ENCODE assay signal across 13 mouse cellular contexts in the genomic region with DNA sequence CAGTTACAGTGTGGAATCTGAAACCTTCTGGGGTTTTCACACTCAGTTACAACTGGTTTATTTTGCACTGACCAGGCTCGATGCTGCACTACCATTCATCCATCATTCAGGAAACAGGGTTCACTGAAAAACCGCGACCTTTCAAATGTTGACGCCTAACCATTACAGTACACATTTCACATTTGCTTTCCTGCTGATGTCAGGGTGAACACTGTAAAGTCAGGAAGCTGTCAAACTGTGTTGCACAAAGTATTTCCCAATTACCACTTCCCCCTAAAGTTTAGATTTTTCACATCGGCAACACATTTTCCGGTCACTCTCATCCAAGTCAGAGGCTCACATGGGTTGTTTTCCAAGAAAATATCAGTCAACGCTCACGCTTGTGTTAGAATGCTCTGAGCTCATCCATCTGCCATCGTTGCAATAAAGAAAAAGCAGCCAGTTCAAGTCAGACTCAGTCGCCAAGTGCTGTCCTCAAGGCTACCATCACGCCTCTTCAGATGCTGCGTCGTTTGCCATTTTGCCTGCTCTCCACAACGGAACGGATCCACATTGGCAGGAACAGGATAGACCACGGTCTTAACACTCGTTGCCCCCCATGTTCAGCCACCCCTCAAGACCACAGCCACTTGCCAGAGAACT. TPM values are rescaled to one million over a fixed set of nuclear protein-coding genes. Genes with fewer than 3 reads are reported as not detected.
A peak's percentile ranks its signal among the peaks of the same experiment; 100 is the strongest.
DNase-seq lines count a peak whose midpoint lies in the region; ATAC-seq lines count a peak whose summit lies in the region.
"Had no signal": no experiment of that assay in that cellular context is flagged by ENCODE, and none has a peak within 500 bp of the region (broad histone marks: within the 10 kb centered on the region; RNA-seq: fewer than 3 reads in every experiment).

No protein-coding gene starts in this region.

- peak; percentile 4 for DNase-seq in kidney, postnatal 14 days
- DNase-seq in kidney, postnatal 25 days: no peak
- peak; percentile 45 for DNase-seq in embryo, embryonic 10.5 days (ENCODE audit: low spot score)
- no peak for DNase-seq in adipocyte (ENCODE audit: low spot score)
- DNase-seq in adrenal gland, postnatal 4 days (ENCODE audit: low spot score in 2 of 2): no peak
- DNase-seq: adrenal gland, adult 8-10 months; cerebellum, postnatal 36 days; layer of hippocampus, postnatal 36 days had no signal

- ATAC-seq in hematopoietic stem cell, adult 5-6 weeks (replicated peaks in 1 of 2; ENCODE audit: insufficient read depth in 1 of 2, low FRiP score in 2 of 2, low TSS enrichment in 1 of 2, low read depth in 1 of 2, poor library complexity in 2 of 2, severe bottlenecking in 2 of 2): peak; percentile 54 to 78
- ATAC-seq in megakaryocyte progenitor cell, adult 5-6 weeks (replicated peaks; ENCODE audit: poor library complexity): peak; percentile 75
- ATAC-seq: Patski had no signal

RNA-seq across cellular contexts. Expression of gene Ppp1r3g, which starts 8.7 kb away (rescaled TPM):
- total RNA-seq in hematopoietic stem cell, adult 5-6 weeks (2017): not detected in 2 replicates
- total RNA-seq in megakaryocyte progenitor cell, adult 5-6 weeks (2015): not detected in 2 replicates
- 0.24 TPM in 1 of 2 replicates, not detected in the other for total RNA-seq in megakaryocyte progenitor cell, adult 5-6 weeks (2017)
- total RNA-seq in adrenal gland, postnatal 4 days (2021): under 1 TPM; 0.20 to 0.51 TPM
- total RNA-seq: CH12.LX; gastrocnemius, adult 18-20 months had no signal

RNA-seq across cellular contexts. Expression of gene Rpp40, which starts 43.8 kb away (rescaled TPM):
- 13.0 and 19.3 TPM in 2 replicates for total RNA-seq in hematopoietic stem cell, adult 5-6 weeks (2017)
- 37.2 and 51.3 TPM in 2 replicates for total RNA-seq in megakaryocyte progenitor cell, adult 5-6 weeks (2015)
- 16.8 and 18.3 TPM in 2 replicates for total RNA-seq in megakaryocyte progenitor cell, adult 5-6 weeks (2017)
- 10 to 100 TPM; 16.2 to 17.9 TPM for total RNA-seq in adrenal gland, postnatal 4 days (2021)

Comparison
In these comparisons a context has a peak if more than half of its experiments do, and no peak if none do; other contexts are left out.
1. DNase-seq: peak in kidney, postnatal 14 days (single experiment) and embryo, embryonic 10.5 days (single experiment); none in kidney, postnatal 25 days (0 of 2), adipocyte (single experiment) and adrenal gland, postnatal 4 days (0 of 2).